Comparison of ENCODE assay signal across 9 mouse cellular contexts in genomic region chr12:29280081-29280788, GRCm38 (mm10).
A peak's percentile ranks its signal among the peaks of the same experiment; 100 is the strongest.
DNase-seq lines count a peak whose midpoint lies in the region; ATAC-seq and TF ChIP-seq lines count a peak whose summit lies in the region.
"Had no signal": no experiment of that assay in that cellular context is flagged by ENCODE, and none has a peak within 500 bp of the region (broad histone marks: within the 10 kb centered on the region; RNA-seq: fewer than 3 reads in every experiment).

No protein-coding gene starts in this region.

- peak overlapping the region; percentile 29; the same call in 1 of the 2 replicates for H3K9ac ChIP-seq in heart, embryonic 12.5 days
- H3K9ac ChIP-seq: liver, embryonic 14.5 days had no signal

- H3K4me1 ChIP-seq in heart, embryonic 12.5 days (replicated peaks), result peaks cover 24% of the 10 kb centered on the region
- H3K4me1 ChIP-seq in limb, embryonic 10.5 days, result peaks cover 21% of the 10 kb centered on the region

- H3K9me3 ChIP-seq in heart, embryonic 12.5 days (replicated peaks), result 0 out of 2 replicates have a peak, but pooled peaks cover 3% of the 10 kb centered on the region
- no peaks in the 10 kb centered on the region for H3K9me3 ChIP-seq in limb, embryonic 10.5 days (replicated peaks)

- DNase-seq in heart, postnatal 25 days (ENCODE audit: low spot score), result no peak
- peak; percentile 86 for DNase-seq in brain, embryonic 14.5 days (ENCODE audit: low read depth)
- DNase-seq in limb, embryonic 10.5 days (ENCODE audit: low spot score), result peak; percentile 47
- DNase-seq in neural tube, embryonic 10.5 days (ENCODE audit: extremely low spot score, low spot score), result peak; percentile 45
- DNase-seq in natural killer cell, adult 2 months (ENCODE audit: low spot score in 2 of 2), result no peak
- no peak for DNase-seq in spleen, adult 18-20 months

- peak overlapping the region; percentile 4 for H3K4me3 ChIP-seq in heart, embryonic 12.5 days
- H3K4me3 ChIP-seq in limb, embryonic 10.5 days, result peak overlapping the region; percentile 32

- peak overlapping the region; percentile 56 for H3K4me2 ChIP-seq in heart, embryonic 12.5 days

- TF ChIP-seq POLR2A in brain, embryonic 14.5 days (IDR thresholded peaks at IDR 0.05; ENCODE audit: borderline replicate concordance, extremely low read depth, insufficient read depth, insufficient read length, poor library complexity, severe bottlenecking), result no peak

- peak overlapping the region; percentile 29 for H3K27ac ChIP-seq in heart, embryonic 12.5 days (ENCODE audit: poor library complexity, severe bottlenecking)
- peak overlapping the region; percentile 61 for H3K27ac ChIP-seq in limb, embryonic 10.5 days
- H3K27ac ChIP-seq: liver, embryonic 14.5 days had no signal

- H3K27me3 ChIP-seq in heart, embryonic 12.5 days (replicated peaks), result no peaks in the 10 kb centered on the region
- H3K27me3 ChIP-seq in limb, embryonic 10.5 days (ENCODE audit: low read depth, poor library complexity, severe bottlenecking), result peaks cover 23% of the 10 kb centered on the region

- no peak for TF ChIP-seq CTCF in brain, embryonic 14.5 days (IDR thresholded peaks at IDR 0.05; ENCODE audit: borderline replicate concordance, extremely low read depth, insufficient read depth, insufficient read length)

- H3K36me3 ChIP-seq in heart, embryonic 12.5 days, result no peaks in the 10 kb centered on the region
- no peaks in the 10 kb centered on the region for H3K36me3 ChIP-seq in limb, embryonic 10.5 days

- intact Hi-C loops in heart, postnatal 25 days (cut with DNase I), result no loop called here

- 11% methylated on average over 9 of the region's 9 CpGs for WGBS in heart, embryonic 12.5 days
- WGBS in limb, embryonic 10.5 days, result 7% methylated on average over 9 of the region's 9 CpGs

- no peak for ATAC-seq in heart, embryonic 12.5 days (ENCODE audit: insufficient number of reproducible peaks, low FRiP score)
- ATAC-seq in frontal cortex, adult (ENCODE audit: low TSS enrichment), result peak; percentile 55

Comparison
In these comparisons a context has a peak if more than half of its experiments do, and no peak if none do; other contexts are left out.
1. DNase-seq: peak in brain, embryonic 14.5 days (single experiment), limb, embryonic 10.5 days (single experiment) and neural tube, embryonic 10.5 days (single experiment); none in heart, postnatal 25 days (single experiment), natural killer cell, adult 2 months (0 of 2) and spleen, adult 18-20 months (0 of 2).